Mouse (Mus musculus) lung, embryonic 15.5 days (tissue): ENCODE measurements at regions not wholly inside any gene's neighbourhood (a gene's known extent, or its start where the extent isn't known, plus 50 kb on each side); places are given as distances from the start of the nearest gene placed in this dataset.

Experiments
- ATAC-seq: fragments of 200-750 bp; cut with Nextera tagmentation; 2 replicates; pipeline ENCODE4 v1.8.0; 2017; ENCODE audit warnings: moderate number of reproducible peaks, borderline replicate concordance; ENCODE audit not compliant: low FRiP score, low TSS enrichment; ENCODE audit errors: extremely low read depth
- H3K27ac ChIP-seq: fragments of 300-500 bp; sonication (generic); 2 replicates; pipeline ENCODE4 v1.5.1; 2015; ENCODE audit warnings: moderate library complexity, mild to moderate bottlenecking, inconsistent platforms
- H3K27me3 ChIP-seq: fragments of 300-500 bp; sonication (generic); 2 replicates; pipeline ENCODE4 v1.6.1; 2015; ENCODE audit warnings: inconsistent platforms
- H3K36me3 ChIP-seq: fragments of 300-500 bp; sonication (generic); 2 replicates; pipeline ENCODE4 v1.6.1; 2015; ENCODE audit warnings: inconsistent platforms
- H3K4me1 ChIP-seq: fragments of 300-500 bp; sonication (generic); 2 replicates; pipeline ENCODE4 v1.6.1; 2015; ENCODE audit warnings: inconsistent platforms
- H3K4me2 ChIP-seq: fragments of 300-500 bp; sonication (generic); 2 replicates; pipeline ENCODE4 v1.6.1; 2015; ENCODE audit warnings: inconsistent platforms, mild to moderate bottlenecking, moderate library complexity
- H3K4me3 ChIP-seq: fragments of 300-500 bp; sonication (generic); 2 replicates; pipeline ENCODE4 v1.5.1; 2015; ENCODE audit warnings: mild to moderate bottlenecking, inconsistent platforms
- H3K9ac ChIP-seq: fragments of 300-500 bp; sonication (generic); 2 replicates; pipeline ENCODE4 v1.6.1; 2015; ENCODE audit warnings: inconsistent platforms
- H3K9me3 ChIP-seq: fragments of 300-500 bp; sonication (generic); 2 replicates; pipeline ENCODE4 v1.6.1; 2016; ENCODE audit warnings: inconsistent platforms
- WGBS: fragments of 180-500 bp; shearing (Covaris S2); methylation state at CpG from one replicate; pipeline ENCODE4 v1.1.7; 2015; 5-methylcytosine and 5-hydroxymethylcytosine counted together

DNA sequence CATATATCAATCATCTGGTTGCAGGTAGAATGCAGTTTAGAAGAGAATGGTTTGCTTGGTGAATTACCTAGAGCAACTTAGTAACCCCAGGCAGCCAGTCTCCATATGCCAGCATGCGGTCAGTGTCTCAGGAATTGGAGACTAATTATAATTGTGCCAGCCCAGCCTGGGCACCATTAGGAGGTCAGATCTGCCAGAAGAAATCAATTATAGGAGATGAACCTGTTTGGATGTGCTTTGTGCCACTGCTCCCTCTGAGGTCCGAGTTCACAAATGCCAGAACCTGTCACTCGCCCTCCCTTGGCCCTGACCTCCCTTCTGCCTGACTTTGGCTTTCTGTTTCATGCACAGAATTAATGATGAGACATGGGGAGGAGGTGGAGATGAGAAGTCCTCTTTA is 323.1 kb downstream of the En1 start:
- 74% methylated on average over 3 of the region's 3 CpGs for WGBS
- no peaks in the 10 kb centered on the region for H3K27me3 ChIP-seq
- no peak for ATAC-seq
- no peak overlapping the region for H3K4me2 ChIP-seq
- H3K4me3 ChIP-seq = no peak overlapping the region
- no peaks in the 10 kb centered on the region for H3K36me3 ChIP-seq
- H3K27ac ChIP-seq = no peak overlapping the region
- no peaks in the 10 kb centered on the region for H3K4me1 ChIP-seq
- H3K9me3 ChIP-seq = no peaks in the 10 kb centered on the region
- no peak overlapping the region for H3K9ac ChIP-seq

DNA sequence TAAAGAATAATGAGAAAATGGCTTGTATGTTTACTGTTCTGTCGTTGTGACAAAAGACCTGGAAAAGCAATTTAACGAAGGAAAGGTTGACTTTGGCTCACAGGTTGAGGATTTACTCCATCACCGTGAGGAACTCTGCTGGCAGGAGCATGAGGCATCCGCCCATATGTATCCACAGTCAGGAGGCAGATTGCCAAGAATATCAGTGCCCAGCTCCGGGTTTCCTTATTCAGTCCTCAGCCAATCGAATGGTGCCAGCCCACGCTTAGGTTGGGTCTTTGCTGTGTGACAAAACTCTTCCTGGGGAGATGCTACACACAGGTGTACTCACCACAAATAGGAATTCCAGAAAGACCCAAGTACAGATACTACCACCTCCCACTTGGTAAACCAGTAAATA is 327.9 kb downstream of the En1 start:
- Histone ChIP-seq H3K4me3 (no peak overlapping the region), H3K4me1 (no peaks in the 10 kb centered on the region), H3K4me2 (no peak overlapping the region), H3K27ac (no peak overlapping the region), H3K9ac (no peak overlapping the region), H3K9me3 (no peaks in the 10 kb centered on the region), H3K27me3 (no peaks in the 10 kb centered on the region), H3K36me3 (no peaks in the 10 kb centered on the region)
- no peak for ATAC-seq
- WGBS = 49% methylated on average over 7 of the region's 7 CpGs

DNA sequence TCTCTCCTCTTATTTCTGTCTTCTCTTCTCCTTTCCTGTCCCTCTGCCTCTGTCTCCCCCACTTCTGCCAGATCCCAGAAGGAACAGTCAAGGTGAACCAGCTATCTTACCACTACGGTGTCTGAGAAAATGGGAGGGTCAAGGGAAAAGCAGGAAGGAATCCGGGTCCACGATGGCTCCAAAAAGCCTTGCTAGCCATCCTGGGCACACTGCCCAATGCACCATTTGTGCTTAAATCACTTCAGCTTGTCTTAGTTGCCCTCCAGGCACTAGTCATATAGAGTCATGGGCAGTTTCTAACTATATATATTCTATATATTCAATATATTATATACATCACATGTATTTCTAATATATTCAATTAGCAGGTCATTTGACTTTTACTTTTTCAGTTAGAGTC is 333.1 kb downstream of the En1 start:
- Histone ChIP-seq H3K4me1 (no peaks in the 10 kb centered on the region), H3K4me3 (no peak overlapping the region), H3K36me3 (no peaks in the 10 kb centered on the region), H3K27me3 (no peaks in the 10 kb centered on the region), H3K9me3 (no peaks in the 10 kb centered on the region), H3K9ac (no peak overlapping the region), H3K4me2 (no peak overlapping the region), H3K27ac (no peak overlapping the region)
- 68% methylated on average over 3 of the region's 3 CpGs for WGBS
- no peak for ATAC-seq

DNA sequence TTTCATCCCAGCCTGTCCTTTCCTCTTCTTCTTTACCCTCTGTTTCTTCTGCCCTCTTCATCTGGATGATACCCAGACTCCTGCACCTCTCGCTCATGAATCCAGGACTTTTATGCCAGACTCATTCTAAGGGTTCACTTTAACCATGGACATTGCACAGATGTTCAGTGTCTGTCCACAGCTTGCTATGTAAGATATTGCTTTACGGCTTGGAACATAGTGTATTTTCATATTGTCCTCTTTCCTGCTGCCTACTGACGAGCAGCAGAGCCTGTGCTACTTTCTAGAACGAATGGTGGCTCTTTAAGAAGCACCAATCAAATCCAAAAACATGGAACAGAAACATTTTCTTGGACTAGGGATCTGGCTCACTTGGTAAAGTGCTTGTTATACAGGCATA is 341.5 kb downstream of the En1 start:
- Histone ChIP-seq H3K4me3 (no peak overlapping the region), H3K36me3 (no peaks in the 10 kb centered on the region), H3K4me2 (no peak overlapping the region), H3K9me3 (no peaks in the 10 kb centered on the region), H3K27ac (no peak overlapping the region), H3K27me3 (no peaks in the 10 kb centered on the region), H3K4me1 (no peaks in the 10 kb centered on the region), H3K9ac (no peak overlapping the region)
- peak; percentile 27; the same call in 1 of the 2 replicates for ATAC-seq
- WGBS = 42% methylated on average over 4 of the region's 4 CpGs

DNA sequence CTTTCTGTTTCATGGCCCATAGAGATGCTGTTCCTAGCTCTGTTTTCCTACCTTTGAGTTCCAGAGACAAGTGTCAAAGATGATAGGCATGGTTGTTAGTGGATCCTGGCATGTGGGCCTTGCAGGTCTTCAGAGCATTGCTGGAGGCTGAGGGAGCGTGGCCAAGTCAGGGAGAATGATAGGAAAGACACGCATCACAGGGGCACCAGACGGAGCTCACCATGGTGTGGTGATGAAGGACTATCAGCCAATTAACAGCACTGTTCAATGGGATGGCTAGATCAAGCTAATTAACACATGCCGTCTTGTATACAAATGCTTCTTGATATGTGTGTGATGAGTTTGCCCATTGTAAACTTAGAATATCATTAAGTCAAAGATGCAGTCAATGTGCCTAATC is 344.1 kb downstream of the En1 start:
- Histone ChIP-seq H3K36me3 (no peaks in the 10 kb centered on the region), H3K9me3 (no peaks in the 10 kb centered on the region), H3K4me3 (no peak overlapping the region), H3K27me3 (no peaks in the 10 kb centered on the region), H3K27ac (no peak overlapping the region), H3K9ac (no peak overlapping the region), H3K4me2 (no peak overlapping the region), H3K4me1 (no peaks in the 10 kb centered on the region)
- 75% methylated on average over 4 of the region's 4 CpGs for WGBS
- no peak for ATAC-seq

DNA sequence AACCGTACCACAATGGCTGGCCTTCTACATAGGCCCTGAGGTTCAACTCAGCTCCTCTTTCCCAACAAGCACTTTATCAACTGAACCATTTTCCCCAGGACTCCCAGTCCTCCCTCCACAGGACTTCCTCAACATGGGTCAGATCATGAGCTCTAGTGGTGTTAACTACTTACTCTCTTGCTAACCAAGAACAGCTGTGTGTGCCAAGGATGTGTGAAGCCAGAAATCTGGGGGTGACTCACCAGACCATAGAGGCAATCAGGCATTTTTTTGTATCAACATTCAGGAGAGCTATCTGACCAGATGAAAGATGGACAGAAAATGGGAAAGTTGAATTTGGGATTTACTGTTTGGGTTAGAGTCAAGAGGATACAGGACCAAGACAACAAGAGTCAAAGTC is 359.0 kb downstream of the En1 start:
- H3K4me3 ChIP-seq = no peak overlapping the region
- no peaks in the 10 kb centered on the region for H3K4me1 ChIP-seq
- no peak overlapping the region for H3K4me2 ChIP-seq
- WGBS = 81% methylated on average over 1 of the region's 1 CpGs
- H3K27ac ChIP-seq = no peak overlapping the region
- H3K9me3 ChIP-seq = no peaks in the 10 kb centered on the region
- H3K36me3 ChIP-seq = no peaks in the 10 kb centered on the region
- no peak overlapping the region for H3K9ac ChIP-seq
- no peaks in the 10 kb centered on the region for H3K27me3 ChIP-seq
- no peak for ATAC-seq

DNA sequence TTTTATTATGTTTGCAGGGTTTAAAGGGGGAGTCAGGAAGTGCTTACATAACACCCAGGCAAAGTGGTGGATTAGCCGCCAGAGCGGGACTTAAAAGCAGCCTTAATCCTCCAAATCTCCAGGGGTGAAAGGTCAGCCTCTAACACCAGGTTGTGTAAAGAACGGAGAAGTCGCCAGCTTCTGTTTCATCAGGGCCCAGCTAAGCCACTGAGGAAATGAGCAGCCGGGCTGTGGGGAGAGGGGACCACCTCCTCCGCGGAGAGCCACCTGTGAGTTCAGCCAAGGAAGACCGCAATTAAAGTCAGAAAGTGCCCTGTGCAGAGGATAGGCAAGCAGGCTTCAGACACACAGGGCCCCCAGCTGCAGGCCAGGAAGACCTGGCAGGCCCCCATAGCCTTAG is 359.8 kb downstream of the En1 start:
- H3K4me1 ChIP-seq = no peaks in the 10 kb centered on the region
- H3K9ac ChIP-seq = no peak overlapping the region
- H3K36me3 ChIP-seq = no peaks in the 10 kb centered on the region
- ATAC-seq = no peak
- no peak overlapping the region for H3K27ac ChIP-seq
- H3K9me3 ChIP-seq = no peaks in the 10 kb centered on the region
- H3K4me3 ChIP-seq = no peak overlapping the region
- no peak overlapping the region for H3K4me2 ChIP-seq
- 13% methylated on average over 8 of the region's 8 CpGs for whole genome bisulfite sequencing
- H3K27me3 ChIP-seq = no peaks in the 10 kb centered on the region

DNA sequence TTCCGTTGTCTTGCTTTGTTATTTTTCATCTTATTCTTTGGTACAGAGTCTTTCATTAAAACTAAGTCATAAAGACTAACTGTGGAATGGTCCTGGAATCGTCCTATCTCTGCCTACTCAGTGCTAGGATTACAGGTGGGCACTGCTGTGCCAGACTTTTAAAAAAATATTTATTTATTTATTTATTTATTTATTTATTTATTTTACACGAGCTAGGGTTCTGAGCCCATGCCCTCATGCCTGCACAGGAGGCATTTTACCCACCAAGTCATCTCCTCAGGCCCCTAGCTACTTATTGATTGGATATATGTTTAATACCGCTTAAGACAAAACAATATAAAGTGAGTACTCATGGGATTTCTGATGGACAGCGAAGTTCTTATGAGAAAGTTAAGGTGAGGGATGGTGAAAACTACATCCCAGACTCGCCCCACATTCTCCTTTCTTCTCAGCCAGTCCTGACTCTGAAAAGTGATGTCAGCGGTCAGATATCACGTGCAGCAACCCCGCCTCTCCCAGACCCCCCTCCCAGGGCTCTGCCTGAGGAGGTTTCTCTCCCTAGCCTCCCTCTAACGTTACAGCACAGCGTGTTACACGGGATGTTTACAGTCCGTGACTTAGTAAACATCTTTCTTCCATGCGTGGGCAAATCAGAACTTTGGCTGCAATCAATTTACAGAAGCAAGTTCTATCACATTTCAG is 361.4 kb downstream of the En1 start:
- Histone ChIP-seq H3K27ac (no peak overlapping the region), H3K9ac (no peak overlapping the region), H3K4me3 (peak overlapping the region; percentile 24), H3K9me3 (no peaks in the 10 kb centered on the region), H3K36me3 (no peaks in the 10 kb centered on the region), H3K27me3 (no peaks in the 10 kb centered on the region), H3K4me1 (no peaks in the 10 kb centered on the region), H3K4me2 (peak overlapping the region; percentile 50)
- ATAC-seq = peak; percentile 72; the same call in 1 of the 2 replicates
- WGBS = 25% methylated on average over 14 of the region's 14 CpGs

DNA sequence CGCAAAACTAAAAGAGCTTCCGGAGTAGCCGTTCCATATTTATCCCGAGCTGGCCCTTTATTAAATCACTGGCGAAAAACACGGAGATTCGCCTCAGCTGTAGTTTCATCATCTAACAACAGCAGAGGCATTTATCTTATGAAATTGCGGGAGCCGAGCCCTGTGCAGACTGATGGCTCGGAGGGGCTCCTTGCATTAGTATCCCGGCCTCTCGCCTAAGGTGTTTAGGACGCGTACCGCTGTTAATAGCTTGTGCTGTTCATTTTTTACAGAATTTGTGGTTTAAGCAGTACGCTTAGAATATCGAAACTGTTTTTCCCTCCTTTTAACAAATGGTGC is 361.9 kb downstream of the En1 start:
- Histone ChIP-seq H3K4me1 (no peaks in the 10 kb centered on the region), H3K27me3 (no peaks in the 10 kb centered on the region), H3K4me3 (peak overlapping the region; percentile 24), H3K9ac (no peak overlapping the region), H3K9me3 (no peaks in the 10 kb centered on the region), H3K36me3 (no peaks in the 10 kb centered on the region), H3K27ac (no peak overlapping the region), H3K4me2 (peak overlapping the region; percentile 50)
- peak; percentile 55; the same call in 1 of the 2 replicates for ATAC-seq
- WGBS = 34% methylated on average over 17 of the region's 17 CpGs

DNA sequence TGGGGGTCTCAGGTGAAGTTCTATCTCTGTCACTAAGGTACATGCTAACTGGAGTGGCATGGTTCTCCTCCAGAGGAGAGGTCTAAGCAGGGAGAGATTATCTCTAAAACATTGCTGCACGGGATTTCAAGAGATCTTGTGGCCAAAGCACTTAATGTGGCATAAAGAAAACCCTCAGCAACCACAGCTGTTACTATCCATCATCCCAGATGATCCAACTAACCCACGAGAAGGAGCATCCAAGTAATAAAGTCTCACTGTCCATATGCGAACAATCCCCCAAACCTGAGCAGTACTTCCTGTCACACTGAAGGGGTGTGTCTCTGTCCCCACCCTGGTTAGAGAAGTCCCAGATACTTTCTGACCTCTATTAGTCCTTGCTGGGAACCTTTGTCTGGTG is 363.9 kb downstream of the En1 start:
- ATAC-seq = no peak
- no peak overlapping the region for H3K4me2 ChIP-seq
- 61% methylated on average over 3 of the region's 3 CpGs for WGBS

DNA sequence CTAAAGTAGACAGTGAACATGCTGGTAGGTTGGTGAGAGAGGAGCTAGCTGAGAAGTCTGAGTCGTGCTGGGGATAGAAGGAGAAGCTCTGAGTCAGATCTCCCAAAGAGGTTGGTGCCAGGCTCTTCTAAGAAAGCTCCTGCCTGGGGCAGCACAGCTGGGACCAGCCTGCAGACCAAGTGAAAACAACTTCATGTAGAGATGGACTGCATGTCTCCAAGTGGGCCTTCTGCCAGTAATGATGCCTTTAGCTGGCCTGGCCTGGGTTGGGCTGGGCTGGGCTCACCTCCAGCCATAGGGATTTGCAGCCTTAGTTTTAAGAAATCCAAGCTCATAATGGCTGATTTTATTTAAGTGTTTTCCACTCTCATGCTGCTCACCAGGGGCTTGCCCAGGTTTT is 357.7 kb downstream of the Insig2 start:
- WGBS = 55% methylated on average over 1 of the region's 1 CpGs
- Histone ChIP-seq H3K27ac (no peak overlapping the region), H3K36me3 (no peaks in the 10 kb centered on the region), H3K4me2 (no peak overlapping the region), H3K9me3 (no peaks in the 10 kb centered on the region), H3K4me3 (no peak overlapping the region), H3K9ac (no peak overlapping the region), H3K4me1 (no peaks in the 10 kb centered on the region), H3K27me3 (no peaks in the 10 kb centered on the region)
- ATAC-seq = peak; percentile 42; the same call in 1 of the 2 replicates

More for the DNA sequence above, 363.9 kb downstream of the En1 start:
- no peaks in the 10 kb centered on the region for H3K36me3 ChIP-seq
- no peak overlapping the region for H3K27ac ChIP-seq
- no peaks in the 10 kb centered on the region for H3K9me3 ChIP-seq
- no peaks in the 10 kb centered on the region for H3K4me1 ChIP-seq
- no peaks in the 10 kb centered on the region for H3K27me3 ChIP-seq
- H3K9ac ChIP-seq = no peak overlapping the region
- no peak overlapping the region for H3K4me3 ChIP-seq

DNA sequence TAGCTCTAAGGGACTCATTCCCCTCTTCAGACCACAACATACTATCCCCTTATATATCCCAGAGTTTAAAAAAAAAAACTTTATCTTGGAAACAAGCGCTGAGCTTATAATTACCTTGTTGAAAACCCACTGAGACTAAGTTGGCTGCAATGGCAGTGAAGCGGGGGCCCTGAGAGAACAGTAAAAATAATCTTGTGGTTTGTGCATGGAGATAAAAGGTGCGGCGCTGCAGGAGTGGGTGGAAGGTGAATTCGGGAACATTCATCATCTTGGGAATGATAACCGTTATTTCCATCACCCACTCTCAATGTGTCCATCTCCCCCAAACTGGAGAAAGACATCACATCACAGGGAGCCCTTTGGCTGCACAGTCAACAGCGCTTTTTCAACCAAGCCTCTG is 327.9 kb downstream of the Insig2 start:
- Histone ChIP-seq H3K4me2 (no peak overlapping the region), H3K36me3 (no peaks in the 10 kb centered on the region), H3K27me3 (no peaks in the 10 kb centered on the region), H3K4me1 (no peaks in the 10 kb centered on the region), H3K4me3 (no peak overlapping the region), H3K9me3 (no peaks in the 10 kb centered on the region), H3K9ac (no peak overlapping the region), H3K27ac (no peak overlapping the region)
- 86% methylated on average over 7 of the region's 7 CpGs for WGBS
- no peak for ATAC-seq

DNA sequence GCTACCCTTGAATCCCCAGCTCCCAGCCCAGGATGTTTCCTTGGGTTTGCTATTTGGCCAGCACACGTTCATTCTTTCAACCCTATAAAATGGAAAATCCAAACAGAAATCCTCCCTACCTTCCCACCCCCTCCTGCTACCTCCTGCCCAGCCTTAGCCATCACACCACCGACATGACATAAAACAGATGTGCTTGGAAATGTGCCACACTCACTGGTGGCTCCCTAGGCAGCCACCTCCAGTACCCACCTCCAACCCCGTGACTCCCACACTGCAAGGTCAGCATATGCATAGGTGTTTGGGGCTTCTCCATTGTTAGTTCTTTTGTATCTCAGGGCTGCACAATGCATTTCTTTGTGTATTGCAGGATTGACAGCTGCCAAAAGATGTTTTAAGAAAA is 327.2 kb downstream of the Insig2 start:
- ATAC-seq = no peak
- WGBS = 31% methylated on average over 3 of the region's 3 CpGs
- Histone ChIP-seq H3K27me3 (no peaks in the 10 kb centered on the region), H3K4me1 (no peaks in the 10 kb centered on the region), H3K4me2 (no peak overlapping the region), H3K27ac (no peak overlapping the region), H3K4me3 (no peak overlapping the region), H3K9ac (no peak overlapping the region), H3K36me3 (no peaks in the 10 kb centered on the region), H3K9me3 (no peaks in the 10 kb centered on the region)
